9 mouse cellular contexts compared by ENCODE assay signal in genomic region chr4:46854686-46855385, GRCm38 (mm10).
DNase-seq lines count a peak whose midpoint lies in the region; ATAC-seq and TF ChIP-seq lines count a peak whose summit lies in the region.
"Had no signal": no experiment of that assay in that cellular context is flagged by ENCODE, and none has a peak within 500 bp of the region (broad histone marks: within the 10 kb centered on the region; RNA-seq: fewer than 3 reads in every experiment).

No protein-coding gene starts in this region.

- DNase-seq in spleen, postnatal 10 days (ENCODE audit: low spot score in 2 of 2): peak; percentile 60 to 63
- no peak for DNase-seq in spleen, adult 18-20 months
- DNase-seq in forebrain, embryonic 14.5 days (ENCODE audit: low spot score): peak; percentile 91
- DNase-seq in layer of hippocampus, postnatal 10 days (ENCODE audit: low spot score in 2 of 2): peak; percentile 70 to 82
- DNase-seq in midbrain, postnatal 0 days (ENCODE audit: low spot score): peak; percentile 87
- no peak for DNase-seq in ovary, postnatal 14 days (ENCODE audit: low spot score)
- DNase-seq in gastrocnemius, postnatal 25 days: no peak

- H3K9me3 ChIP-seq in forebrain, embryonic 14.5 days (replicated peaks; ENCODE audit: control insufficient read depth, low read length): no peaks in the 10 kb centered on the region
- H3K9me3 ChIP-seq in midbrain, postnatal 0 days (ENCODE audit: low read length): no peaks in the 10 kb centered on the region
- H3K9me3 ChIP-seq: heart, embryonic 15.5 days had no signal

- H3K4me1 ChIP-seq in forebrain, embryonic 14.5 days (ENCODE audit: control insufficient read depth, insufficient read depth, low read length): peaks cover 7% of the 10 kb centered on the region; the same call in 1 of the 2 replicates
- peaks cover 2% of the 10 kb centered on the region; the same call in 1 of the 2 replicates for H3K4me1 ChIP-seq in midbrain, postnatal 0 days (ENCODE audit: insufficient read depth, low read length)

- TF ChIP-seq CTCF in midbrain, postnatal 0 days (IDR thresholded peaks at IDR 0.05): no peak

- H3K4me2 ChIP-seq in forebrain, embryonic 14.5 days (ENCODE audit: low read length): peak overlapping the region; percentile 24; the same call in 1 of the 2 replicates
- H3K4me2 ChIP-seq in midbrain, postnatal 0 days (ENCODE audit: low read depth, low read length, poor library complexity, severe bottlenecking): no peak overlapping the region
- H3K4me2 ChIP-seq: heart, embryonic 15.5 days had no signal

- 15% methylated on average over 23 of the region's 23 CpGs for WGBS in forebrain, embryonic 14.5 days
- WGBS in midbrain, postnatal 0 days: 38% methylated on average over 23 of the region's 23 CpGs

- no peaks in the 10 kb centered on the region for H3K36me3 ChIP-seq in forebrain, embryonic 14.5 days (ENCODE audit: control insufficient read depth, insufficient read depth, low read length)
- H3K36me3 ChIP-seq in midbrain, postnatal 0 days (ENCODE audit: insufficient read depth, low read length): no peaks in the 10 kb centered on the region
- H3K36me3 ChIP-seq: heart, embryonic 15.5 days had no signal

- no peak overlapping the region for H3K4me3 ChIP-seq in forebrain, embryonic 14.5 days (ENCODE audit: low read depth, low read length)
- no peak overlapping the region for H3K4me3 ChIP-seq in midbrain, postnatal 0 days (ENCODE audit: low read depth, low read length)
- H3K4me3 ChIP-seq: heart, embryonic 15.5 days; myocyte had no signal

- no peak overlapping the region for H3K9ac ChIP-seq in forebrain, embryonic 14.5 days (ENCODE audit: low read length)
- H3K9ac ChIP-seq in midbrain, postnatal 0 days (replicated peaks; ENCODE audit: low read length, poor library complexity, severe bottlenecking): no peak overlapping the region
- H3K9ac ChIP-seq: heart, embryonic 15.5 days had no signal

- H3K27ac ChIP-seq in forebrain, embryonic 14.5 days (ENCODE audit: low read depth, low read length): no peak overlapping the region
- H3K27ac ChIP-seq in midbrain, postnatal 0 days (ENCODE audit: low read depth, low read length): peak overlapping the region; percentile 57; the same call in 1 of the 2 replicates
- H3K27ac ChIP-seq: heart, embryonic 15.5 days had no signal

- ATAC-seq in forebrain, embryonic 14.5 days: peak; percentile 80
- peak; percentile 81 for ATAC-seq in midbrain, postnatal 0 days (ENCODE audit: low FRiP score)

- peaks cover 38% of the 10 kb centered on the region for H3K27me3 ChIP-seq in forebrain, embryonic 14.5 days (replicated peaks; ENCODE audit: control insufficient read depth, insufficient read depth, low read length)
- H3K27me3 ChIP-seq in midbrain, postnatal 0 days (ENCODE audit: insufficient read depth, low read length): no peaks in the 10 kb centered on the region
- H3K27me3 ChIP-seq: heart, embryonic 15.5 days had no signal

Comparison
In these comparisons a context has a peak if more than half of its experiments do, and no peak if none do; other contexts are left out.
1. DNase-seq: peak in spleen, postnatal 10 days (2 of 2), forebrain, embryonic 14.5 days (single experiment), layer of hippocampus, postnatal 10 days (2 of 2) and midbrain, postnatal 0 days (single experiment); none in spleen, adult 18-20 months (0 of 2), ovary, postnatal 14 days (single experiment) and gastrocnemius, postnatal 25 days (single experiment).